Mouse (Mus musculus) retina, embryonic 14.5 days (tissue): ENCODE measurements around the gene Ski.
A peak's percentile ranks its signal among the peaks of the same experiment; 100 is the strongest.

Experiments
- DNase-seq: peaks from one replicate; pipeline ENCODE4 v3.0.0-alpha.2; 2015; ENCODE audit warnings: low spot score

The Ski gene

GRCm38 (mm10) chr4:155213752-155214054 lies 8.7 kb downstream of the Ski start:
- DNase-seq: no peak

DNA sequence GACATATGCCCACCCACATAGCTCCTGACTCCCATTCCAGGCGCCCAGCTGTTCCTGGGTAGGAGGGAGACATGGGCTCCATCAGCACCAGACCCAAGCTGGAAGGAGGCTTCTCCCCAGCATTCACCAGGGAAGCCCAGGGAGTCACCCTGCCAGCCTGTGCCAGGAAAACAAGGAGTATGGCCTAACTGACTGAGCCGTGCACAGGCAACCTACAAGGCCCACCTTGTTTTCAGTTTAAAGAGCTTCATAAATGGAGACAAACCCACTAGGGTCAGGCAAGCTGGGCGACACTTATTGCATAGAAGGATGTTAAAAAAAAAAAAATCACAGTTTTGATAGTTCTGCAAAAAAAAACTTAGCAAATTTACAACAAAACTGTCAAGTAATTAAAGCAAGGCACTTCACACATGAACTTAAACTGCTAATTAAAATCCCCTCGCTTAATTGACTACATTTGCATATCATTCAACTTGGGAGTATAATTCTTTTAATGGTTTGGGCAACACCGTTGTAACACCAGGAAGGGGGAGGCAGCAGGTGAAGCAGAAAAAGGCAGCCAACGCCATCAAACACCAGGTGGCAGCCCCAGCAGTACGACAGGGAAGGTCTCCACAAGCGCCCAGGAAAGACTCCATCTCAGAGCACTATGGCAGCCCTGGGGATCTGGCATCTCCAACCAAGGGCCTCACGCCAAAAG lies 9.2 kb downstream of the Ski start:
- no peak for DNase-seq

- DNase-seq: no peak
These were observed 12.9 kb downstream of the Ski start for GRCm38 (mm10) chr4:155209494-155209893.

DNA sequence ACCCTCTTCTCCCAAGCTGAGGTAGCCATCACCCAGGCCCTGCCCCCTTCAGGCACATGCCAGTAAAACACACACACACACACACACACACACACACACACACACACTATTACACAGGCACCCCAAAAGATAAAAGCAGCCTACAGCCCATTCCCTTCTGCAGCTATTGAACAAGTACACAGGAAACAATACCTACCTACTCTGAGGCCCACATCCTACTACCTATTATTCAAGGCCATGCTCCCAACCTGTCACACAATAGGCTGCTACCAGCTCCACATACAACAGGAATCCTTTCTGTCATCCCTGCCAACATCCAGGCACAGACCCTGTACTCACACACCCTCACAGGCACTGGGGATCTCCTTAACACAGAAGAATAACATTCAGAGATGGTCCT lies 13.3 kb downstream of the Ski start:
- DNase-seq: no peak

DNA sequence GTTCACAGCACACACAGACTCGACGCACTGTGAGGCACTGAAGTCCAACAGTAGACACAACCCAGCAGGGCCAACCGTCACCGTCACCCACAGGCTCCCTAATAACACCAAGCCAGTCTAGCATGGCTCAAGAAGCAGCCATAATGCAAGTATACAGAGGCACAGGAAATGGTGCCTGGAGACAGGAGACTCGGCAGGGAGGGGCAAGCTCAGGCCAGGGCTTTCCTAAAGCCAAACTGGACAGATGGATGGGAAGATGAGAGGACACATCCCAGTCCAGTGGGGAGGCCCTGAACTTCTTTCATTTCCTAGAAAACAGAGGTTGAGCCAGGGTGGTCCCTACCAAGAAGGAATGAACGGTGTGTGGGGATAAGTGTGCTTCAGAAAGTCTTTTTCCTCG lies 13.8 kb downstream of the Ski start:
- DNase-seq: peak; percentile 48

GRCm38 (mm10) chr4:155207841-155208240 lies 14.6 kb downstream of the Ski start:
- DNase-seq: no peak

DNA sequence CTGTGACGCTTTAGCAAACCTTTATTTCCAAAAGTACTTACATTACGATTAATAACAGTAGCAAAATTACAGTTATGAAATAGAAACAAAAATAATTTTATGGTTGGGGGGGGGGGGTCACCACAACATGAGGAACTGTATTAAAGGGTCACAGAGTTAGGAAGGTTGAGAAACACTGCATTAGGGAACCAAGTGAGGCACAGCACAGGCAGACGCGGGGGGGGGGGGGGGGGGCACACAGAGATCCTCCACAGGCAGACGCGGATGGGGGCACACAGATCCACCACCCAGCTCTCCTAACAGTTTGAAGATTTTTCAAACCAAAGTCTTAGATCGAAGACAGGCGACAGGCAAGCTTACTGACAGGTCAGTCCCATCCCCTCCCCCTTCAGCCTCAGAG lies 15.9 kb downstream of the Ski start:
- no peak for DNase-seq

DNA sequence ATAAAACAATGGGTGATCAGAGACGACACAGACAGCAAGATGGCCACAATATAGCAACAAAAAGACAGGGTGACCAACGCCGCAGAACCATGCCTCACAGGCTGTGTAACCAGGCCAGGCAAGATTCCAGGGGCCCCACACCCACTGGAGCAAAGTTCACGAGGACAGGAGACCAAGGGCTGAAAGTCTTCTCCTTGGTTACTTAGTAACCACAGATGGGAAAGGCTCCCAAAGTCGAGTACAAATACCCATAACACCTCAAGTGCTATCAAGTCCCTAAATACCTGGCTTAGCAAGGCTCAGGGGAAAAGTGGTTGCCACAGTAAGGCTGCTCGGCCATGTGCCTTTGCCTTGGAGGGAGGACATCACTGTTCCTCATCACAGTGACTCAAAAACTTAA lies 16.5 kb downstream of the Ski start:
- DNase-seq: no peak

DNA sequence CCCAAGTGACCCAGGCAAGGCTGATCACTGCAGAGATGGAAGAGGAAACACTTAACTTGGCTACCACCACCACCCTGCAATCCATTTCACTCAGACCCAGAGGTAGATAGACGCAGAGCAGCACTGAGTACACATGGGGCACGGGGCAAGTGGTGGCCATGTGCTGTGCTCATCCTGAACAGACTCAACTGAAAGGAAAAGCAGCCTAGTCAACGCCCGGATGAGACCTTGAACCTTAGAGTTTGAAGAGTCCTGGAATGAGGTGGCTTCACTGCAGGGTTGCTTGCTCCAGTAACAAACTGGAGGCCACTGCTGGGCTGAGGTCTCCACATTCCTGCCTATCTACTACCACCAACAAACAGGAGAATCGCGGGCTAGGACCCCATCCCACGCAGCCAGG lies 20.6 kb downstream of the Ski start:
- no peak for DNase-seq

DNA sequence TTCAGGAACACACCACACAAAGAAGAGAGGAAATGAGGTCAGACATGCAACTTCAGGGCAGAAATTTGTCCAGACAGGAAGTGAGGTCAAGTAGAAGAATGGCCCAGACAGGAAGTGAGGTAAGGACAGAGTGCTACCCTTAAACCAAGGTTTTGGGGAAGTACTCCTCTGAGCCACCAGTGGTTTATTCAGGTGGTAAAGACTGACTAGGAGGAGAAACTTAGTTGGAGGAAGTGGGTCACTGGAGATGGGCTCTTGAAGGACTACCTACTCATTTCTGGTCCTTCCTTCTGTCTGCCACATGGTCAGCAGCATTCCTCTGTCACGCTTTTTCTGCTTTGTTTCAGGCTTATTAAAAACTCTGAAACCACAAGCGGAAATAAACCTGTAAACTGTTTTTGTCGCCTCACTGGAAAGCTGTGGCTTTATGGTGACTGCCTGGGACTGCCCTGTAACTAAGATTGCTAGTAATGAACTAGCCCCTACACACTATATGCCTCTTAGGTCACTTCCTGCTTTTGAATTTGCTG lies 21.5 kb downstream of the Ski start:
- no peak for DNase-seq

GRCm38 (mm10) chr4:155197726-155198125 lies 24.7 kb downstream of the Ski start:
- DNase-seq: no peak

DNA sequence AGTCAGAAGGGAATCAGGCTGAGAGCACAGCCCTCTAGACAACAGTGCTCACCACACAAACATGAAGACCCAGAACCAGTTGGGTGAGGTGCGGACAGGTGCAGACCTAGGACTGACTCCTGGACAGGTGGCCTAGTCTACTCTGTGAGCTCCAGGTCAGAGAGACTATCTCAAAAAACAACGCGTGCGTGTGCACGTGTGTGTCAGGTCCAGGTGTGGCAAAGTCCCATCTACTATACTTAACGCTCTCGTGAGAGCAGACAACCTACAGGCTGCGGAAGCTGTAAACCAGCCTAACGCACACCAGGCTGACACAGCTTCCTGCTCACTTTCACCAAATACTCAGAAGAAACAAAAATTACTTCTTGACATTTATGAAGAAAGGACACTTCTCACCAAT lies 27.2 kb downstream of the Ski start:
- DNase-seq: no peak

DNA sequence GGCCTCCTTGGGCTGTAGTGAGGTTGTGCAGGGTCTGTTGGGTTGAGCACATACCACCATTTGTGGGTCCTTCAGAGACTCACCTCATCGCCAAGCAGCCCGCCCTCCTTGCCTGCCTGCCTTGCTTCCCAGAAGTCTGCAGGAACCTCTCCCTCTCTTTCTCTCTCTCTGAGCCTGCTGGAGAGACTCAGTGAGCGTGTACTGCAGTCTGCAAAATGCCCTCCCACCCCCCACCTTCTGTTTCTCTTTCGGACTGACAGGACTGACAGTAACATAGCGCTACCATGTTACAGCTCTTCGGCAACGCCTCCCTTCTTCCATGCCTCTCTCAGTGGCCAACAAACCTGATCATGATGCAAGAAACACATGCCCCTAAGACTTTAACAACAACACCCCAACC lies 32.1 kb downstream of the Ski start:
- no peak for DNase-seq

GRCm38 (mm10) chr4:155189711-155190139 lies 32.7 kb downstream of the Ski start:
- peak; percentile 75 for DNase-seq

- DNase-seq: no peak
These were observed 33.6 kb downstream of the Ski start for GRCm38 (mm10) chr4:155188803-155189202.

GRCm38 (mm10) chr4:155188341-155188740 lies 34.1 kb downstream of the Ski start:
- DNase-seq: no peak

DNA sequence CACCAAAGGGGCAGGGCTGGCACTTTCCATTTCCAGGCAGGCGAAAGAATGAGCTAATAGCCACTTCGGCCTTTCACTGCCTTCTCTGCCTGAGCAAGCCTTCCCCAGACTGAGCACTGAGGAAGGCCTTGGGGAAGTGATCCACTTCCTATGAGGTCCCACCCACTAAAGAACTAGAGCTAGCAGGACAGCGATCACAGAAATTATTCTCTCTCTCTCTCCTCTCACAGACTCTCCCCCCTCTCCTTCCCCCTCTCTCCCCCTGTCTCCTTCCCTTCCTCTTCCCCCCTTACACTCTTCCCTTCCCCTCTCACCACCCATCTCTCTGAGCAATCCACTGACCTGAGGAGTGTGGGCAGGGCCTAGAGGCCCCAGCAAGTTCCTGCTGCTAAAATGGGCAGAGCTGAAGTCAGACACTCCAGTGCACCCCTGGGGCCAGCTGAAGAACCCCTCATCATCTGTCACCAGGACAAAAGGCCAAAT lies 35.2 kb downstream of the Ski start:
- peak; percentile 21 for DNase-seq

DNA sequence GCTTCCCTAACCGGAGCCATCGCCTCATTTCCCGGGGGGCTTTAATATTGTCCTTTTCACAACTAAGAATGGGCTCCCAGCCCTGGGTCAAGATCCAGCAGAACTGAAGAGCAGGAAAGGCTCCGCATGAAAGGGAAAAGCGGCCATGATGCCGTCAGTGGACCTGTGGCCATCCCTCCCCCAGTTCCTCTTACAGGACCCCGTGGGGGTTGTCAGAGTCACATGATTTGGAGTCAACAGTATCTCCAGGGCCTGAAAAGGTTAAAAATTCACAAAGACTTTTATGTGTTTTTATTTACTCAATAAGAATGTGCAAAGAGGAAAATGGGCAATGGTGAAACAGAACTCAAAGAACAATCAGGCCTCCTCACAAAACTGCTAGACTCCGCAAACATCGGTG lies 36.5 kb downstream of the Ski start:
- no peak for DNase-seq

DNA sequence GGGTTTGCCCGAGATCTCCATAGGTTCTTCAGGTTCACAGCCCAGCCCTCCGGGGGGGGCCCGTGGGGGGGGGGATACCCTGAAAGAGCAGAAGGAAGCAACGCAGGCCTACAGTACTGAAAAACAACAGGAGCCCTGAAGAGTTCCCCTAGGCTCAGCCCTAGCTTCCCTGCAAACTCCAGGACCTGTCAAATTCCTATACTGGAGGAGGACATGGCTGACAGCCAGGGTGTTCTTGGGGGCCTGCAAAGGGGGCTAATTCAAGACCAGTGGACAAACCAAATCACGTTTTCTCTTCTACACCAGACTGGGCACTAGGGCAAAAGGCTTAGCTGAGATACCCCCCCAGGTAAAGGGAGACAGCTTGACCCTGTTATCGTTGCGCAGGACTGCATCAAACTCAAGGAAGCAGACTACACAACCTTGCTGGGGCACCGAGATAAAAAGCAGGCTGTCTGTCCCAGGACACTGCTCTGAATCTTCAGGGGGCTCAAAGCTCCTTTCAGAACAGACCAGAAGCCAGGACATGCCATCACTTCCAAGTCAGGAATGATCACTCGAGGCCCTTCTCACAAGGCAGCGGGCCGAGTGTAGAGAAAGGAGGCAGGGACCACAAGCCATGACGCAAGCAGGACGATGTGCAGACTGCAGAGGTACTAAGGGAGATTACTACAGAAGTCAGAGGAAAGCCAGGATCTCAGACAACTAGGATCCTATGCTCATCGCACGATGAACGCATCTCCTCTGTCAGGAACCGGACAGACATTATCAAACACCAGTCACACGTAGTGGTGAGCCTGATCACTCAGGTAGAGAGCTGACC lies 37.9 kb downstream of the Ski start:
- DNase-seq: no peak

GRCm38 (mm10) chr4:155183201-155183600 lies 39.2 kb downstream of the Ski start:
- no peak for DNase-seq

- no peak for DNase-seq
These were observed 43.3 kb downstream of the Ski start for GRCm38 (mm10) chr4:155178981-155179512.

DNA sequence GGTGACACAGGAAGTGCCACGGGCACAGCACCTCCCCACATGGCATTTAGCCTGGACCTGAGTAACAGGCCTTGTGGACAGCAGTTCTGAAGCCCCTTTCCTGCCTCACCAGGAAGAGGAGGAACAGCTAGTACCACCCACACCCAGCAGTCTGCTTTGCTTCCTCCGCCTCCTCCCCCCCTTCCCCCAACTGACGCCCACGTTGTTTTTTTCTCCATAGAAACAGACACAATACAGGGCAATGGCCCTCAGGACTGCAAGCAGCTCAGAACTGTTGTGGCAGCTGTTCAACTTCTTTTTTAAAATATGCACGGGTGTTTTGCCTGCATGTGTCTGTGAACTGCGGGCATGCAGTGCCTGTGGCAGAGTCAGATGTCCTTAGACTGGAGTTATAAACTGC lies 44.1 kb downstream of the Ski start:
- peak; percentile 75 for DNase-seq

- no peak for DNase-seq
These were observed 46.2 kb downstream of the Ski start for GRCm38 (mm10) chr4:155176210-155176609.
